Mouse (Mus musculus): ENCODE measurements around the gene Wdr90. TPM values are rescaled to one million over a fixed set of nuclear protein-coding genes. Genes with fewer than 3 reads are reported as not detected.
A peak's percentile ranks its signal among the peaks of the same experiment; 100 is the strongest.

Wdr90 gene
- polyA plus RNA-seq, 1 experiment from 2014 or later: 18.2 TPM

- DNase-seq (ENCODE audit: low spot score) (peak; percentile 85), ATAC-seq (replicated peaks; ENCODE audit: low FRiP score, low TSS enrichment, low read depth) (peak; percentile 82)
- no peaks in the 10 kb centered on the region for H3K36me3 ChIP-seq (ENCODE audit: control insufficient read depth, insufficient read depth, low read length)
- H3K27ac ChIP-seq (ENCODE audit: low read depth): no peak within 1 kb of the TSS
- H3K9me3 ChIP-seq (ENCODE audit: control insufficient read depth, low read length): no peaks in the 10 kb centered on the region
- peak within 1 kb of the TSS; percentile 34 for H3K9ac ChIP-seq (ENCODE audit: low read length)
- no peaks in the 10 kb centered on the region for H3K27me3 ChIP-seq (replicated peaks; ENCODE audit: control insufficient read depth, insufficient read depth, low read length)
- WGBS: under 1% methylated on average over 15 of the region's 24 CpGs
- H3K4me1 ChIP-seq (replicated peaks; ENCODE audit: control insufficient read depth, insufficient read depth, low read length): peaks cover 7% of the 10 kb centered on the region; the same call in 1 of the 2 replicates
- peak within 1 kb of the TSS; percentile 72 for H3K4me3 ChIP-seq (ENCODE audit: low read depth, low read length)
- H3K4me2 ChIP-seq (ENCODE audit: low read length): peak within 1 kb of the TSS; percentile 70
Observed at GRCm38 (mm10) chr17:25868601-25869191, 7.4 kb upstream of the Wdr90 start, which contains the start of gene Mcrip2. Gene Mcrip2 (minus strand): TSS chr17:25868764.

GRCm38 (mm10) chr17:25867836-25868600 lies 6.7 kb upstream of the Wdr90 start:
- peak; percentile 73 for DNase-seq (ENCODE audit: low spot score)
- no peak overlapping the region for H3K27ac ChIP-seq (ENCODE audit: low read depth)
- H3K27me3 ChIP-seq (replicated peaks; ENCODE audit: control insufficient read depth, insufficient read depth, low read length): no peaks in the 10 kb centered on the region
- no peaks in the 10 kb centered on the region for H3K9me3 ChIP-seq (ENCODE audit: control insufficient read depth, low read length)
- H3K4me3 ChIP-seq (ENCODE audit: low read depth, low read length): peak overlapping the region; percentile 72
- WGBS: under 1% methylated on average over 40 of the region's 42 CpGs
- H3K4me2 ChIP-seq (ENCODE audit: low read length): peak overlapping the region; percentile 70
- peaks cover 7% of the 10 kb centered on the region; the same call in 1 of the 2 replicates for H3K4me1 ChIP-seq (replicated peaks; ENCODE audit: control insufficient read depth, insufficient read depth, low read length)
- H3K36me3 ChIP-seq (ENCODE audit: control insufficient read depth, insufficient read depth, low read length): no peaks in the 10 kb centered on the region
- peak; percentile 61 for ATAC-seq (replicated peaks; ENCODE audit: low FRiP score, low TSS enrichment, low read depth)
- H3K9ac ChIP-seq (ENCODE audit: low read length): peak overlapping the region; percentile 34

- Histone ChIP-seq H3K9ac (ENCODE audit: low read length) (peak overlapping the region; percentile 34), H3K27me3 (replicated peaks; ENCODE audit: control insufficient read depth, insufficient read depth, low read length) (no peaks in the 10 kb centered on the region), H3K4me2 (ENCODE audit: low read length) (peak overlapping the region; percentile 70), H3K4me3 (ENCODE audit: low read depth, low read length) (peak overlapping the region; percentile 72), H3K36me3 (ENCODE audit: control insufficient read depth, insufficient read depth, low read length) (no peaks in the 10 kb centered on the region), H3K9me3 (ENCODE audit: control insufficient read depth, low read length) (no peaks in the 10 kb centered on the region), H3K4me1 (replicated peaks; ENCODE audit: control insufficient read depth, insufficient read depth, low read length) (peaks cover 7% of the 10 kb centered on the region; the same call in 1 of the 2 replicates), H3K27ac (ENCODE audit: low read depth) (no peak overlapping the region)
- 18% methylated on average over 7 of the region's 7 CpGs for WGBS
- ATAC-seq (replicated peaks; ENCODE audit: low FRiP score, low TSS enrichment, low read depth) (no peak), DNase-seq (ENCODE audit: low spot score) (no peak)
Observed at GRCm38 (mm10) chr17:25867509-25867835, 6.2 kb upstream of the Wdr90 start.

DNA sequence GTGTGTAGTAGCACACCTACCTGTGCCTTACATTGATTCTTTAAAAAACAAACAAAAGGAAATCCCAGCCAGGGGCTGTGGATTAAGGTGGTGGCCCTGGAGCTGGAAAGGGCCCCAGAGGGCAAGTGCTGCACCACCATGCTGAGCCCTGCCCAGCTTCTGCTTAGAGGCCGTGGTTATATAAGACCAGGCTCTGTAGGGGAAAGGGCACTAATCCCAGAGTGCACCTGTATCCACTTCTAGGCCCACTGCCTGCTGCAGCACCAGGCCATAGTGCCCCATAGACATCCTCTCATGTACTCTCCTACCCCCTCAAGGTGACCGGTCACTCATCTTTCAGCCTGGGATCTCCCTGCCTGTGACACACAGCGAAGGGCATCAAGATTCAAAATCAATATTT lies 4.9 kb upstream of the Wdr90 start:
- ATAC-seq (replicated peaks; ENCODE audit: low FRiP score, low TSS enrichment, low read depth) (no peak), DNase-seq (ENCODE audit: low spot score) (no peak)
- H3K4me2 ChIP-seq (ENCODE audit: low read length): no peak overlapping the region
- WGBS: 83% methylated on average over 3 of the region's 3 CpGs
- no peaks in the 10 kb centered on the region for H3K9me3 ChIP-seq (ENCODE audit: control insufficient read depth, low read length)
- peaks cover 7% of the 10 kb centered on the region; the same call in 1 of the 2 replicates for H3K4me1 ChIP-seq (replicated peaks; ENCODE audit: control insufficient read depth, insufficient read depth, low read length)
- H3K27ac ChIP-seq (ENCODE audit: low read depth): no peak overlapping the region
- no peak overlapping the region for H3K9ac ChIP-seq (ENCODE audit: low read length)
- H3K4me3 ChIP-seq (ENCODE audit: low read depth, low read length): no peak overlapping the region
- H3K36me3 ChIP-seq (ENCODE audit: control insufficient read depth, insufficient read depth, low read length): no peaks in the 10 kb centered on the region
- no peaks in the 10 kb centered on the region for H3K27me3 ChIP-seq (replicated peaks; ENCODE audit: control insufficient read depth, insufficient read depth, low read length)

DNA sequence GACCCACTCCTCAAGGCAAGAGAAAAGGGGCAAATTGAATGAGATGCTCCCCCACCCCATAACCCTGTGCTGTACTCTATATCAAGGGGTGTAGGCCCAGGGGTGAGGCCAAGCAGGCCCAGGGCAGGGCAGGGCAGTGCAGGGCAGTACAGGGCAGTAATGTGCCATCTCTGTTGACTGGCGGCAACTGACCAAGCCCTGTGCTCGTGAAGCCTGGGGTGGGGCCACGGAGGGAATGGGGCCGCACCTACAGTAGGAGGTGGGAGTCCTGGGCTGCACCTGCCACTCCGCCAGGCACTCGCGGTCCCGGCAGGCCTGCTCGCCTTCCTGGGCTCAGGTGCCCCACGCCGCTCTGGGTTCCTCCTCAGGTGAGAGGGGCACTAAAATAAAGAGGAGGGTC lies 4.0 kb upstream of the Wdr90 start:
- Histone ChIP-seq H3K36me3 (ENCODE audit: control insufficient read depth, insufficient read depth, low read length) (no peaks in the 10 kb centered on the region), H3K4me1 (replicated peaks; ENCODE audit: control insufficient read depth, insufficient read depth, low read length) (peaks cover 14% of the 10 kb centered on the region; the same call in 1 of the 2 replicates), H3K27ac (ENCODE audit: low read depth) (no peak overlapping the region), H3K27me3 (replicated peaks; ENCODE audit: control insufficient read depth, insufficient read depth, low read length) (no peaks in the 10 kb centered on the region), H3K9ac (ENCODE audit: low read length) (no peak overlapping the region), H3K9me3 (ENCODE audit: control insufficient read depth, low read length) (no peaks in the 10 kb centered on the region), H3K4me2 (ENCODE audit: low read length) (no peak overlapping the region), H3K4me3 (ENCODE audit: low read depth, low read length) (no peak overlapping the region)
- ATAC-seq (replicated peaks; ENCODE audit: low FRiP score, low TSS enrichment, low read depth): no peak
- DNase-seq (ENCODE audit: low spot score): no peak
- WGBS: 89% methylated on average over 11 of the region's 11 CpGs

- DNase-seq (ENCODE audit: low spot score) (no peak), ATAC-seq (replicated peaks; ENCODE audit: low FRiP score, low TSS enrichment, low read depth) (no peak)
- no peak overlapping the region for H3K4me3 ChIP-seq (ENCODE audit: low read depth, low read length)
- no peak overlapping the region for H3K4me2 ChIP-seq (ENCODE audit: low read length)
- H3K27me3 ChIP-seq (replicated peaks; ENCODE audit: control insufficient read depth, insufficient read depth, low read length): no peaks in the 10 kb centered on the region
- H3K36me3 ChIP-seq (ENCODE audit: control insufficient read depth, insufficient read depth, low read length): no peaks in the 10 kb centered on the region
- no peak overlapping the region for H3K27ac ChIP-seq (ENCODE audit: low read depth)
- no peak overlapping the region for H3K9ac ChIP-seq (ENCODE audit: low read length)
- 89% methylated on average over 14 of the region's 14 CpGs for whole genome bisulfite sequencing
- H3K4me1 ChIP-seq (replicated peaks; ENCODE audit: control insufficient read depth, insufficient read depth, low read length): peaks cover 16% of the 10 kb centered on the region
- H3K9me3 ChIP-seq (ENCODE audit: control insufficient read depth, low read length): no peaks in the 10 kb centered on the region
Observed at GRCm38 (mm10) chr17:25864311-25864710, 3.0 kb upstream of the Wdr90 start.

- peaks cover 16% of the 10 kb centered on the region for H3K4me1 ChIP-seq (replicated peaks; ENCODE audit: control insufficient read depth, insufficient read depth, low read length)
- no peaks in the 10 kb centered on the region for H3K36me3 ChIP-seq (ENCODE audit: control insufficient read depth, insufficient read depth, low read length)
- no peak for ATAC-seq (replicated peaks; ENCODE audit: low FRiP score, low TSS enrichment, low read depth)
- H3K4me2 ChIP-seq (ENCODE audit: low read length): no peak overlapping the region
- no peak overlapping the region for H3K9ac ChIP-seq (ENCODE audit: low read length)
- WGBS: 84% methylated on average over 6 of the region's 6 CpGs
- no peaks in the 10 kb centered on the region for H3K9me3 ChIP-seq (ENCODE audit: control insufficient read depth, low read length)
- no peak overlapping the region for H3K4me3 ChIP-seq (ENCODE audit: low read depth, low read length)
- DNase-seq (ENCODE audit: low spot score): no peak
- H3K27me3 ChIP-seq (replicated peaks; ENCODE audit: control insufficient read depth, insufficient read depth, low read length): no peaks in the 10 kb centered on the region
- H3K27ac ChIP-seq (ENCODE audit: low read depth): no peak overlapping the region
Observed at GRCm38 (mm10) chr17:25863681-25864080, 2.4 kb upstream of the Wdr90 start.

GRCm38 (mm10) chr17:25861704-25862612 lies 657 bp upstream of the Wdr90 start:
- Histone ChIP-seq H3K27ac (ENCODE audit: low read depth) (peak overlapping the region; percentile 83), H3K4me2 (ENCODE audit: low read length) (peak overlapping the region; percentile 75), H3K4me1 (replicated peaks; ENCODE audit: control insufficient read depth, insufficient read depth, low read length) (peaks cover 9% of the 10 kb centered on the region), H3K4me3 (ENCODE audit: low read depth, low read length) (peak overlapping the region; percentile 63), H3K9me3 (ENCODE audit: control insufficient read depth, low read length) (no peaks in the 10 kb centered on the region), H3K9ac (ENCODE audit: low read length) (peak overlapping the region; percentile 75), H3K36me3 (ENCODE audit: control insufficient read depth, insufficient read depth, low read length) (no peaks in the 10 kb centered on the region; the same call in 1 of the 2 replicates), H3K27me3 (replicated peaks; ENCODE audit: control insufficient read depth, insufficient read depth, low read length) (no peaks in the 10 kb centered on the region)
- DNase-seq (ENCODE audit: low spot score) (no peak), ATAC-seq (replicated peaks; ENCODE audit: low FRiP score, low TSS enrichment, low read depth) (no peak)
- WGBS: 11% methylated on average over 6 of the region's 6 CpGs
